In the genomic region with DNA sequence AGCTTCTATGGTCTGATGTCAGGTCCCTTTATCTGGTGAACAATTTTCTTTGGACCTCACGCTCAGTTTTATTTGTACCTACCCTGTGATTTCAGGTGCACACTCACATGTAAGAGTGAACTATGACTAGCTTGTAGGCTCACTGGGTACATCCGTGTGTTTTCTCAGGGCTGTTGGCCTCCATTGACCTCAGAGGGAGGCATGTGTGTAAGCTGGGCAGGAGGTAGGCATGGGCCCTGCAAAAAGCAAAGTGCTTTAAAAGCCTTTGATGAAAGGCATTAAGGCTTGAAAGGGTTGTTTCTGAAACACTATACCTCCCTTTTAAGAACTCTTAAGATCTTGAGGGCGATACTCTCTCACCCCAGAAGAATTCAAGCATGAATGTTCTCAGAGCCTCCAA, we compare ENCODE assay signal across 24 mouse cellular contexts.
"Had no signal": no experiment of that assay in that cellular context is flagged by ENCODE, and none has a peak within 500 bp of the region (broad histone marks: within the 10 kb centered on the region; RNA-seq: fewer than 3 reads in every experiment).

No protein-coding gene starts in this region.

- H3K9ac ChIP-seq: limb, embryonic 13.5 days; liver, embryonic 12.5 days; liver, embryonic 15.5 days; lung, embryonic 15.5 days; midbrain, embryonic 13.5 days had no signal

- H3K4me1 ChIP-seq: liver, embryonic 12.5 days; liver, embryonic 15.5 days; lung, embryonic 15.5 days; midbrain, embryonic 10.5 days; midbrain, embryonic 13.5 days had no signal

- H3K27me3 ChIP-seq: limb, embryonic 13.5 days; liver, embryonic 12.5 days; liver, embryonic 15.5 days; lung, embryonic 15.5 days; midbrain, embryonic 13.5 days had no signal

- H3K4me3 ChIP-seq: limb, embryonic 10.5 days; limb, embryonic 13.5 days; liver, embryonic 12.5 days; liver, embryonic 15.5 days; lung, embryonic 15.5 days; midbrain, embryonic 10.5 days; midbrain, embryonic 13.5 days; myocyte had no signal

- H3K9me3 ChIP-seq: limb, embryonic 10.5 days; limb, embryonic 13.5 days; liver, embryonic 12.5 days; liver, embryonic 15.5 days; lung, embryonic 15.5 days; midbrain, embryonic 10.5 days; midbrain, embryonic 13.5 days had no signal

- ATAC-seq: intestine, postnatal 0 days; liver, embryonic 12.5 days; midbrain, embryonic 13.5 days; midbrain, embryonic 16.5 days had no signal

- H3K27ac ChIP-seq: limb, embryonic 10.5 days; limb, embryonic 13.5 days; liver, embryonic 12.5 days; liver, embryonic 15.5 days; lung, embryonic 15.5 days; macrophage; midbrain, embryonic 10.5 days; midbrain, embryonic 13.5 days; stomach, postnatal 0 days had no signal

- H3K36me3 ChIP-seq: limb, embryonic 10.5 days; limb, embryonic 13.5 days; liver, embryonic 12.5 days; liver, embryonic 15.5 days; lung, embryonic 15.5 days; midbrain, embryonic 10.5 days; midbrain, embryonic 13.5 days had no signal

- DNase-seq: kidney, adult 2 months; kidney, postnatal 4 days; layer of hippocampus, adult 9-11 months; liver; lung, adult 18-20 months; lung, postnatal 14 days; right cerebral cortex, adult 18-20 months; right cerebral cortex, postnatal 14 days; right cerebral cortex, postnatal 4 days; thymus, adult 2 months; thymus, postnatal 14 days; thymus, postnatal 4 days had no signal

- H3K4me2 ChIP-seq: limb, embryonic 13.5 days; liver, embryonic 12.5 days; liver, embryonic 15.5 days; lung, embryonic 15.5 days; midbrain, embryonic 13.5 days had no signal
